Mouse (Mus musculus) hindbrain, embryonic 15.5 days (tissue): ENCODE measurements around the gene Hoxb13. TPM values are rescaled to one million over a fixed set of nuclear protein-coding genes. Genes with fewer than 3 reads are reported as not detected.

ENCODE experiments used
- ATAC-seq: fragments of 200-750 bp; cut with Nextera tagmentation; 2 replicates; pipeline ENCODE4 v1.8.0; 2017; ENCODE audit warnings: low read depth, moderate number of reproducible peaks, moderate TSS enrichment; ENCODE audit not compliant: low FRiP score
- H3K27ac ChIP-seq: fragments of 300-500 bp; sonication (generic); replicated peaks from 2 replicates; pipeline ENCODE4 v1.5.1; 2015; ENCODE audit warnings: mild to moderate bottlenecking, inconsistent platforms
- H3K27me3 ChIP-seq: fragments of 300-500 bp; sonication (generic); 2 replicates; pipeline ENCODE4 v1.6.1; 2015; ENCODE audit warnings: control low read depth, inconsistent platforms
- H3K36me3 ChIP-seq: fragments of 300-500 bp; sonication (generic); 2 replicates; pipeline ENCODE4 v1.6.1; 2015; ENCODE audit warnings: control low read depth, inconsistent platforms
- H3K4me1 ChIP-seq: fragments of 300-500 bp; sonication (generic); replicated peaks from 2 replicates; pipeline ENCODE4 v1.6.1; 2015; ENCODE audit warnings: control low read depth, inconsistent platforms
- H3K4me2 ChIP-seq: fragments of 300-500 bp; sonication (generic); 2 replicates; pipeline ENCODE4 v1.6.1; 2015; ENCODE audit warnings: moderate library complexity, mild to moderate bottlenecking, inconsistent platforms
- H3K4me3 ChIP-seq: fragments of 300-500 bp; sonication (generic); 2 replicates; pipeline ENCODE4 v1.5.1; 2015; ENCODE audit warnings: mild to moderate bottlenecking, inconsistent platforms
- H3K9ac ChIP-seq: fragments of 300-500 bp; sonication (generic); 2 replicates; pipeline ENCODE4 v1.6.1; 2015; ENCODE audit warnings: inconsistent platforms
- H3K9me3 ChIP-seq: fragments of 300-500 bp; sonication (generic); 2 replicates; pipeline ENCODE4 v1.6.1; 2016; ENCODE audit warnings: control low read depth, inconsistent platforms
- WGBS: fragments of 180-500 bp; shearing (Covaris S2); methylation state at CpG from one replicate; pipeline ENCODE4 v1.1.7; 2015; 5-methylcytosine and 5-hydroxymethylcytosine counted together
- polyA plus RNA-seq: library from polyadenylated mRNA; unstranded; fragments of >200 nt; fragmentation: Nextera tagmentation; extraction: Ambion mirVana; gene quantifications from 2 replicates; pipeline ENCODE4 v1.2.1, GENCODE M21; 2015

Hoxb13 gene
- polyA plus RNA-seq, 1 experiment from 2014 or later = not detected

- no peak overlapping the region for H3K4me2 ChIP-seq
- no peaks in the 10 kb centered on the region for H3K9me3 ChIP-seq
- no peaks in the 10 kb centered on the region for H3K36me3 ChIP-seq
- H3K9ac ChIP-seq = no peak overlapping the region
- no peak overlapping the region for H3K27ac ChIP-seq
- under 1% methylated on average over 17 of the region's 17 CpGs for WGBS
- no peak for ATAC-seq
- no peak overlapping the region for H3K4me3 ChIP-seq
- H3K4me1 ChIP-seq = no peaks in the 10 kb centered on the region
- peaks cover 97% of the 10 kb centered on the region for H3K27me3 ChIP-seq
Observed at GRCm38 (mm10) chr11:96175511-96175910, 18.6 kb upstream of the Hoxb13 start.

GRCm38 (mm10) chr11:96175951-96176530 lies 18.1 kb upstream of the Hoxb13 start:
- Histone ChIP-seq H3K27ac (no peak overlapping the region), H3K4me3 (no peak overlapping the region), H3K9ac (no peak overlapping the region), H3K36me3 (no peaks in the 10 kb centered on the region), H3K9me3 (no peaks in the 10 kb centered on the region), H3K4me1 (no peaks in the 10 kb centered on the region), H3K4me2 (no peak overlapping the region), H3K27me3 (peaks cover 97% of the 10 kb centered on the region)
- no peak for ATAC-seq
- 3% methylated on average over 9 of the region's 9 CpGs for WGBS

- H3K9me3 ChIP-seq = no peaks in the 10 kb centered on the region
- H3K4me3 ChIP-seq = no peak overlapping the region
- H3K27me3 ChIP-seq = peaks cover 97% of the 10 kb centered on the region
- H3K4me2 ChIP-seq = no peak overlapping the region
- H3K9ac ChIP-seq = no peak overlapping the region
- WGBS = 1% methylated on average over 10 of the region's 10 CpGs
- no peak for ATAC-seq
- no peak overlapping the region for H3K27ac ChIP-seq
- no peaks in the 10 kb centered on the region for H3K4me1 ChIP-seq
- no peaks in the 10 kb centered on the region for H3K36me3 ChIP-seq
Observed at GRCm38 (mm10) chr11:96176841-96177240, 17.3 kb upstream of the Hoxb13 start.

GRCm38 (mm10) chr11:96177546-96178174 lies 16.5 kb upstream of the Hoxb13 start:
- WGBS = under 1% methylated on average over 27 of the region's 27 CpGs
- Histone ChIP-seq H3K27me3 (peaks cover 97% of the 10 kb centered on the region), H3K4me2 (no peak overlapping the region), H3K36me3 (no peaks in the 10 kb centered on the region), H3K9ac (no peak overlapping the region), H3K4me1 (no peaks in the 10 kb centered on the region), H3K27ac (no peak overlapping the region), H3K9me3 (peaks cover 2% of the 10 kb centered on the region), H3K4me3 (no peak overlapping the region)
- ATAC-seq = no peak

- 1% methylated on average over 8 of the region's 8 CpGs for WGBS
Observed at GRCm38 (mm10) chr11:96178356-96178755, 15.8 kb upstream of the Hoxb13 start.

GRCm38 (mm10) chr11:96178911-96179503 lies 15.1 kb upstream of the Hoxb13 start:
- Histone ChIP-seq H3K9ac (no peak overlapping the region), H3K9me3 (peaks cover 5% of the 10 kb centered on the region), H3K4me3 (no peak overlapping the region), H3K27ac (no peak overlapping the region), H3K4me2 (no peak overlapping the region), H3K36me3 (no peaks in the 10 kb centered on the region), H3K27me3 (peaks cover 97% of the 10 kb centered on the region), H3K4me1 (no peaks in the 10 kb centered on the region)
- WGBS = 0% methylated on average over 6 of the region's 6 CpGs
- no peak for ATAC-seq

More at GRCm38 (mm10) chr11:96178356-96178755, 15.8 kb upstream of the Hoxb13 start:
- H3K9me3 ChIP-seq = peaks cover 5% of the 10 kb centered on the region
- no peak overlapping the region for H3K9ac ChIP-seq
- H3K4me2 ChIP-seq = no peak overlapping the region
- no peak for ATAC-seq
- H3K4me1 ChIP-seq = no peaks in the 10 kb centered on the region
- no peak overlapping the region for H3K4me3 ChIP-seq
- H3K36me3 ChIP-seq = no peaks in the 10 kb centered on the region
- H3K27ac ChIP-seq = no peak overlapping the region
- peaks cover 97% of the 10 kb centered on the region for H3K27me3 ChIP-seq

GRCm38 (mm10) chr11:96181061-96181460 lies 13.1 kb upstream of the Hoxb13 start:
- Histone ChIP-seq H3K27me3 (peaks cover 96% of the 10 kb centered on the region), H3K9ac (no peak overlapping the region), H3K4me2 (no peak overlapping the region), H3K36me3 (no peaks in the 10 kb centered on the region), H3K9me3 (peaks cover 5% of the 10 kb centered on the region), H3K27ac (no peak overlapping the region), H3K4me3 (no peak overlapping the region), H3K4me1 (no peaks in the 10 kb centered on the region)
- 24% methylated on average over 4 of the region's 4 CpGs for WGBS
- ATAC-seq = no peak

GRCm38 (mm10) chr11:96184233-96184632 lies 9.9 kb upstream of the Hoxb13 start:
- H3K27me3 ChIP-seq = peaks cover 98% of the 10 kb centered on the region
- no peak overlapping the region for H3K27ac ChIP-seq
- ATAC-seq = no peak
- no peaks in the 10 kb centered on the region for H3K36me3 ChIP-seq
- H3K9ac ChIP-seq = no peak overlapping the region
- no peak overlapping the region for H3K4me2 ChIP-seq
- H3K4me1 ChIP-seq = no peaks in the 10 kb centered on the region
- peaks cover 5% of the 10 kb centered on the region for H3K9me3 ChIP-seq
- no peak overlapping the region for H3K4me3 ChIP-seq

- 16% methylated on average over 4 of the region's 4 CpGs for WGBS
- ATAC-seq = no peak
- Histone ChIP-seq H3K36me3 (no peaks in the 10 kb centered on the region), H3K27me3 (peaks cover 97% of the 10 kb centered on the region), H3K4me2 (no peak overlapping the region), H3K9me3 (peaks cover 5% of the 10 kb centered on the region), H3K9ac (no peak overlapping the region), H3K4me3 (no peak overlapping the region), H3K4me1 (no peaks in the 10 kb centered on the region), H3K27ac (no peak overlapping the region)
Observed at GRCm38 (mm10) chr11:96187321-96187720, 6.8 kb upstream of the Hoxb13 start.

- Histone ChIP-seq H3K27me3 (peaks cover 98% of the 10 kb centered on the region), H3K9ac (no peak overlapping the region), H3K27ac (no peak overlapping the region), H3K4me2 (no peak overlapping the region), H3K4me1 (peaks cover 5% of the 10 kb centered on the region; the same call in 1 of the 2 replicates), H3K4me3 (no peak overlapping the region), H3K9me3 (no peaks in the 10 kb centered on the region), H3K36me3 (no peaks in the 10 kb centered on the region)
- under 1% methylated on average over 28 of the region's 28 CpGs for WGBS
- ATAC-seq = no peak
Observed at GRCm38 (mm10) chr11:96189810-96190522, 4.2 kb upstream of the Hoxb13 start.

GRCm38 (mm10) chr11:96191132-96191531 lies 3.0 kb upstream of the Hoxb13 start:
- peaks cover 98% of the 10 kb centered on the region for H3K27me3 ChIP-seq
- H3K9ac ChIP-seq = no peak overlapping the region
- H3K9me3 ChIP-seq = no peaks in the 10 kb centered on the region
- H3K4me2 ChIP-seq = no peak overlapping the region
- H3K4me3 ChIP-seq = no peak overlapping the region
- peaks cover 5% of the 10 kb centered on the region; the same call in 1 of the 2 replicates for H3K4me1 ChIP-seq
- H3K27ac ChIP-seq = no peak overlapping the region
- H3K36me3 ChIP-seq = no peaks in the 10 kb centered on the region
- ATAC-seq = no peak
- WGBS = 3% methylated on average over 5 of the region's 5 CpGs

- H3K4me2 ChIP-seq = peak overlapping the region; percentile 36
Observed at GRCm38 (mm10) chr11:96194401-96194710, 240 bp downstream of the Hoxb13 start.

More at GRCm38 (mm10) chr11:96194401-96194710, 240 bp downstream of the Hoxb13 start:
- H3K9me3 ChIP-seq = no peaks in the 10 kb centered on the region
- no peak overlapping the region for H3K27ac ChIP-seq
- H3K9ac ChIP-seq = no peak overlapping the region
- WGBS = 2% methylated on average over 10 of the region's 10 CpGs
- peaks cover 5% of the 10 kb centered on the region; the same call in 1 of the 2 replicates for H3K4me1 ChIP-seq
- ATAC-seq = no peak
- H3K27me3 ChIP-seq = peaks cover 96% of the 10 kb centered on the region
- H3K36me3 ChIP-seq = no peaks in the 10 kb centered on the region
- peak overlapping the region; percentile 18 for H3K4me3 ChIP-seq
